Mouse (Mus musculus): ENCODE measurements at regions not wholly inside any gene's neighbourhood (a gene's known extent, or its start where the extent isn't known, plus 50 kb on each side); places are given as distances from the start of the nearest gene placed in this dataset.
"Not testable (repeated sequence)": the region's sequence is repeated elsewhere in the genome, so short reads cannot be mapped to it uniquely, and the experiment has no call there.

DNA sequence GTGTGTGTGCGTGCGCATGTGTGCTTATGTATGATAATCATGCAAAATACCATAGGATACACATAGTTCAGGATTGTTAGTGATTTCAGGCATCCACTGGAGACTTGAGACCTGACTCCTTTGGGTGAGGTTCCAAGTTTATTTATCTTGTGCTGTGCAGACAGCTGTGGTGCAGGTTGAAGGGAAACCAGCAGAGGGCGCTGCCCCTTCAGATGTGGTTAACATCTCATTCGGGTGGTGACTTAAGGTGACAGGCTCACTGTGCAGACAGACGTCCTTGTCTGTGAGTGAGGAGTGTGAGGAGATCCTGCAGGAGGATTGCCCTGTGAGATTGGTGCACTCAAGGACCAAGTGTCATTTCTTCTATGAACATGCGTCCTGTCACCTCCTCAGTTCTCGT is 716.0 kb downstream of the Dad1 start:
- not testable (repeated sequence) for H3K27ac ChIP-seq (ENCODE audit: low read depth); H3K9me3 ChIP-seq (ENCODE audit: low read length); H3K4me1 ChIP-seq (ENCODE audit: insufficient read depth); H3K9ac ChIP-seq (replicated peaks); H3K4me2 ChIP-seq (ENCODE audit: low read depth, low read length); H3K36me3 ChIP-seq (replicated peaks; ENCODE audit: insufficient read depth, low read length); H3K27me3 ChIP-seq (ENCODE audit: insufficient read depth, low read length); H3K4me3 ChIP-seq (ENCODE audit: low read depth, low read length); ATAC-seq
- peak; percentile 20 for DNase-seq
- peak; percentile 52 for TF ChIP-seq CTCF (IDR thresholded peaks at IDR 0.05; ENCODE audit: low read depth)
- 61% methylated on average over 7 of the region's 7 CpGs for WGBS (ENCODE audit: insufficient replicate concordance)

DNA sequence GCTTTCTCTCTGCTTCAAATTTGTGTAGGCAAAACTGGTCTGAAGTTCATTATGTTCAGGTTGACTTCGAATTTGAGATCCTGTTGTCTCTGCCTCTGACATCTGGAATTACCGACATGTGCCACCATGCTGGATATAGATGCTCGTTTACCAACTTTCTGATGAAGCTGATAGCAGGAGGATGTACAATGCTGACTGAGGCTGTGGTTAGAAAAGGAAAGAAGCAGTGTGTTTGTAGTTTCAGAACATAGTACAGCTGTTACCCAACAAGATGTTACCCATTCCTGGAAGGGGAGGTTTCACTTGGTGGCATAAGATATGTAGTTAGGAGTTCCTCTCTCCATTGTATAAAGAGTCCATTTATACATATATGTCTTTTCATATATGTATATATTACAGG is 730.5 kb downstream of the Dad1 start:
- H3K4me2 ChIP-seq (ENCODE audit: low read depth, low read length); ATAC-seq; H3K9me3 ChIP-seq (ENCODE audit: low read length); H3K4me3 ChIP-seq (ENCODE audit: low read depth, low read length); H3K27me3 ChIP-seq (ENCODE audit: insufficient read depth, low read length); H3K27ac ChIP-seq (ENCODE audit: low read depth); DNase-seq; H3K36me3 ChIP-seq (replicated peaks; ENCODE audit: insufficient read depth, low read length); H3K9ac ChIP-seq (replicated peaks); H3K4me1 ChIP-seq (ENCODE audit: insufficient read depth): not testable (repeated sequence)
- no CpG with 5 or more reads among the region's 3 CpGs for WGBS (ENCODE audit: insufficient replicate concordance)

GRCm38 (mm10) chr14:53518954-53519353 is 735.0 kb downstream of the Dad1 start:
- WGBS (ENCODE audit: insufficient replicate concordance): no CpG with 5 or more reads among the region's 1 CpGs
- not testable (repeated sequence) for H3K36me3 ChIP-seq (replicated peaks; ENCODE audit: insufficient read depth, low read length)

GRCm38 (mm10) chr14:53516623-53517238 is 737.2 kb downstream of the Dad1 start:
- WGBS (ENCODE audit: insufficient replicate concordance): no CpG with 5 or more reads among the region's 10 CpGs
- ATAC-seq; DNase-seq; H3K4me3 ChIP-seq (ENCODE audit: low read depth, low read length); H3K27me3 ChIP-seq (ENCODE audit: insufficient read depth, low read length); H3K4me2 ChIP-seq (ENCODE audit: low read depth, low read length); H3K36me3 ChIP-seq (replicated peaks; ENCODE audit: insufficient read depth, low read length); H3K9me3 ChIP-seq (ENCODE audit: low read length); H3K27ac ChIP-seq (ENCODE audit: low read depth); H3K9ac ChIP-seq (replicated peaks); H3K4me1 ChIP-seq (ENCODE audit: insufficient read depth): not testable (repeated sequence)

More at GRCm38 (mm10) chr14:53518954-53519353, 735.0 kb downstream of the Dad1 start:
- H3K27me3 ChIP-seq (ENCODE audit: insufficient read depth, low read length); DNase-seq; H3K9ac ChIP-seq (replicated peaks); H3K27ac ChIP-seq (ENCODE audit: low read depth); H3K4me2 ChIP-seq (ENCODE audit: low read depth, low read length); H3K4me3 ChIP-seq (ENCODE audit: low read depth, low read length); ATAC-seq; H3K4me1 ChIP-seq (ENCODE audit: insufficient read depth); H3K9me3 ChIP-seq (ENCODE audit: low read length): not testable (repeated sequence)

- H3K9ac ChIP-seq (replicated peaks); H3K36me3 ChIP-seq (replicated peaks; ENCODE audit: insufficient read depth, low read length); H3K9me3 ChIP-seq (ENCODE audit: low read length); H3K27me3 ChIP-seq (ENCODE audit: insufficient read depth, low read length); H3K4me1 ChIP-seq (ENCODE audit: insufficient read depth); ATAC-seq; H3K27ac ChIP-seq (ENCODE audit: low read depth); H3K4me2 ChIP-seq (ENCODE audit: low read depth, low read length); H3K4me3 ChIP-seq (ENCODE audit: low read depth, low read length): not testable (repeated sequence)
- peak; percentile 15 for DNase-seq
- peak; percentile 49 for TF ChIP-seq CTCF (IDR thresholded peaks at IDR 0.05; ENCODE audit: low read depth)
- WGBS (ENCODE audit: insufficient replicate concordance): 40% methylated on average over 1 of the region's 2 CpGs
Observed at GRCm38 (mm10) chr14:53505389-53505788, 748.5 kb downstream of the Dad1 start.

DNA sequence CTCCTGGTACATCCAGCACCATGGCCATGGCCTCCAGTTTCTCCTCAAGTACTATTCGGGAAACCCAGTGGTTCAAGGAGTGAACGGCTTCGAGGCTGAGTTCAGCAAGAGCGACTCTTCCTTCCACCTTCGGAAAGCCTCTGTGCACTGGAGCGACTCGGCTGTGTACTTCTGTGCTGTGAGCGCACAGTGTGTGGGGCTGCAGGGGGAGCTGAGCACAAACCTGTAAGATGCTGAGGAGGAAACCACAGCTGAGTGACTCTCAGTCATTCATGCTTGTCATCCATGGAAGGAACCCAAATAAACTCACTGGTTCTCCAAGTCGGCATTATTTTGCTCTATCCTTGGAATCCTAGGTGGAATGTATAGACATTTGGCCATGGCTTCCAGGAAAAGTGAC is 765.5 kb downstream of the Dad1 start:
- H3K27me3 ChIP-seq (ENCODE audit: insufficient read depth, low read length); H3K27ac ChIP-seq (ENCODE audit: low read depth); H3K4me1 ChIP-seq (ENCODE audit: insufficient read depth); H3K9me3 ChIP-seq (ENCODE audit: low read length); H3K4me2 ChIP-seq (ENCODE audit: low read depth, low read length); DNase-seq; ATAC-seq; H3K36me3 ChIP-seq (replicated peaks; ENCODE audit: insufficient read depth, low read length); H3K9ac ChIP-seq (replicated peaks); H3K4me3 ChIP-seq (ENCODE audit: low read depth, low read length): not testable (repeated sequence)
- 68% methylated on average over 6 of the region's 9 CpGs for WGBS (ENCODE audit: insufficient replicate concordance)

DNA sequence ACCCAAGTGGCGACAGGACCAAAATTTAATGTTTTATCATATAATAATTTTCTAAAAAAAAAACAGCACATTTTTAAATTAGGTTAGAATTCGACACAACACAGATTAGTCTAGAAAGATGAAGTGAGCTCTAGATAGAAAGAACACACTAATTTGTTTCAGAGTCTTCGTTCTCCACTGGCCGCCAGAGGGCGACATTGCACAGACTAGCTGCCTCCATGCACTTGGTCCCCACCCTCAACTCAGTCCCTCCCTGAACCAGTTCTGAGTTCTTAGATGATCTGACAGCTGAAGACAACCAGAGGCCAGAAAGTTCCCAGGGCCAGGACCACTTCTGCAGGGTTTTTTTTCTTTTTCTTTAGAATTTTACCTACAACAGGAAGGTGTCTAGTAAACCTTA is 766.3 kb downstream of the Dad1 start:
- not testable (repeated sequence) for H3K4me2 ChIP-seq (ENCODE audit: low read depth, low read length); DNase-seq; ATAC-seq; H3K4me3 ChIP-seq (ENCODE audit: low read depth, low read length); H3K36me3 ChIP-seq (replicated peaks; ENCODE audit: insufficient read depth, low read length); H3K9ac ChIP-seq (replicated peaks); H3K4me1 ChIP-seq (ENCODE audit: insufficient read depth); H3K9me3 ChIP-seq (ENCODE audit: low read length); H3K27ac ChIP-seq (ENCODE audit: low read depth); H3K27me3 ChIP-seq (ENCODE audit: insufficient read depth, low read length)
- 17% methylated on average over 5 of the region's 5 CpGs for WGBS (ENCODE audit: insufficient replicate concordance)

DNA sequence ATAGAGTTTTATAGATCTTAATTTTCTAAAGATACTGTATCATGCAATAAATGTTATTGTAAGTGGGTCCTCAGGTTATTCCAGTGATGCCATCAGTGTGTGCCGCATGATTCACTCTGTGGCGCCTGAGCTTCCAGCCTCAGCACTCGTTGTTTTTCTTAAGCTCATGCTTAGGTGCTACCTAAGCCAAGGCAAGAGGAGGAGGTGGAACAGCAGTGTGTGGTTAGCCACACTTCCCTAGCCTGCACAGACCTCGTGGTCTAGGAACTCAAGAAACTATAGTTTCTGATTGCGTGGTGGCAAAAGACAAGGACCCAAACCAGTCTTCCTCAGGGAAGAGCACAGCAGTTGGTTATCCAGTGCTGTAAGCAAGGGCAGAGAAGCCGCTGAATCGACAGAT is 779.7 kb downstream of the Dad1 start:
- H3K36me3 ChIP-seq (replicated peaks; ENCODE audit: insufficient read depth, low read length); DNase-seq; H3K9me3 ChIP-seq (ENCODE audit: low read length); ATAC-seq; H3K27ac ChIP-seq (ENCODE audit: low read depth); H3K4me2 ChIP-seq (ENCODE audit: low read depth, low read length); H3K4me3 ChIP-seq (ENCODE audit: low read depth, low read length); H3K9ac ChIP-seq (replicated peaks); H3K27me3 ChIP-seq (ENCODE audit: insufficient read depth, low read length); H3K4me1 ChIP-seq (ENCODE audit: insufficient read depth): not testable (repeated sequence)
- 64% methylated on average over 7 of the region's 7 CpGs for WGBS (ENCODE audit: insufficient replicate concordance)

- not testable (repeated sequence) for H3K4me1 ChIP-seq (ENCODE audit: insufficient read depth); ATAC-seq; DNase-seq
Observed at GRCm38 (mm10) chr14:53460790-53461189, 793.1 kb downstream of the Dad1 start.

More at GRCm38 (mm10) chr14:53460790-53461189, 793.1 kb downstream of the Dad1 start:
- not testable (repeated sequence) for H3K9ac ChIP-seq (replicated peaks); H3K36me3 ChIP-seq (replicated peaks; ENCODE audit: insufficient read depth, low read length); H3K27me3 ChIP-seq (ENCODE audit: insufficient read depth, low read length); H3K4me3 ChIP-seq (ENCODE audit: low read depth, low read length); H3K27ac ChIP-seq (ENCODE audit: low read depth); H3K4me2 ChIP-seq (ENCODE audit: low read depth, low read length); H3K9me3 ChIP-seq (ENCODE audit: low read length)
